Mouse (Mus musculus): ENCODE results near the gene Hddc3. TPM values are rescaled to one million over a fixed set of nuclear protein-coding genes. Genes with fewer than 3 reads are reported as not detected.

Hddc3 gene
- polyA plus RNA-seq, 1 experiment = 7.2 TPM

- Histone ChIP-seq H3K36me3 (ENCODE audit: control insufficient read depth, insufficient read depth, low read length) (peaks cover 8% of the 10 kb centered on the region; the same call in 1 of the 2 replicates), H3K4me3 (ENCODE audit: low read depth, low read length) (no peak overlapping the region), H3K27ac (ENCODE audit: insufficient read depth, low read depth, low read length) (no peak overlapping the region), H3K4me1 (ENCODE audit: control insufficient read depth, insufficient read depth, insufficient read length, low read length) (no peaks in the 10 kb centered on the region), H3K27me3 (ENCODE audit: control insufficient read depth, insufficient read depth, low read length) (no peaks in the 10 kb centered on the region)
- TF ChIP-seq POLR2A (IDR thresholded peaks at IDR 0.05; ENCODE audit: low read depth, low read length) = no peak
- no peak for TF ChIP-seq CTCF (IDR thresholded peaks at IDR 0.05; ENCODE audit: extremely low read depth, insufficient read length, insufficient replicate concordance, low read depth, low read length)
- 86% methylated on average over 13 of the region's 13 CpGs for WGBS
Measured at GRCm38 (mm10) chr7:80356351-80356750, 13.4 kb downstream of the Hddc3 start.

GRCm38 (mm10) chr7:80357156-80357555 lies 14.3 kb downstream of the Hddc3 start:
- WGBS = 85% methylated on average over 8 of the region's 8 CpGs
- Histone ChIP-seq H3K4me1 (ENCODE audit: control insufficient read depth, insufficient read depth, insufficient read length, low read length) (no peaks in the 10 kb centered on the region), H3K27ac (ENCODE audit: insufficient read depth, low read depth, low read length) (no peak overlapping the region), H3K36me3 (ENCODE audit: control insufficient read depth, insufficient read depth, low read length) (peaks cover 8% of the 10 kb centered on the region; the same call in 1 of the 2 replicates), H3K4me3 (ENCODE audit: low read depth, low read length) (no peak overlapping the region), H3K27me3 (ENCODE audit: control insufficient read depth, insufficient read depth, low read length) (no peaks in the 10 kb centered on the region)
- TF ChIP-seq POLR2A (IDR thresholded peaks at IDR 0.05; ENCODE audit: low read depth, low read length) (no peak), CTCF (IDR thresholded peaks at IDR 0.05; ENCODE audit: extremely low read depth, insufficient read length, insufficient replicate concordance, low read depth, low read length) (no peak)

GRCm38 (mm10) chr7:80358039-80358438 lies 15.1 kb downstream of the Hddc3 start:
- no peaks in the 10 kb centered on the region for H3K4me1 ChIP-seq (ENCODE audit: control insufficient read depth, insufficient read depth, insufficient read length, low read length)
- H3K4me3 ChIP-seq (ENCODE audit: low read depth, low read length) = no peak overlapping the region
- peaks cover 8% of the 10 kb centered on the region; the same call in 1 of the 2 replicates for H3K36me3 ChIP-seq (ENCODE audit: control insufficient read depth, insufficient read depth, low read length)
- H3K27me3 ChIP-seq (ENCODE audit: control insufficient read depth, insufficient read depth, low read length) = no peaks in the 10 kb centered on the region
- WGBS = 69% methylated on average over 4 of the region's 4 CpGs
- TF ChIP-seq POLR2A (IDR thresholded peaks at IDR 0.05; ENCODE audit: low read depth, low read length) (no peak), CTCF (IDR thresholded peaks at IDR 0.05; ENCODE audit: extremely low read depth, insufficient read length, insufficient replicate concordance, low read depth, low read length) (no peak)
- no peak overlapping the region for H3K27ac ChIP-seq (ENCODE audit: insufficient read depth, low read depth, low read length)

GRCm38 (mm10) chr7:80360435-80360834 lies 17.5 kb downstream of the Hddc3 start:
- 34% methylated on average over 3 of the region's 3 CpGs for WGBS
- no peaks in the 10 kb centered on the region for H3K27me3 ChIP-seq (ENCODE audit: control insufficient read depth, insufficient read depth, low read length)
- H3K27ac ChIP-seq (ENCODE audit: insufficient read depth, low read depth, low read length) = no peak overlapping the region
- H3K4me3 ChIP-seq (ENCODE audit: low read depth, low read length) = no peak overlapping the region
- H3K36me3 ChIP-seq (ENCODE audit: control insufficient read depth, insufficient read depth, low read length) = peaks cover 14% of the 10 kb centered on the region
- no peaks in the 10 kb centered on the region for H3K4me1 ChIP-seq (ENCODE audit: control insufficient read depth, insufficient read depth, insufficient read length, low read length)
- TF ChIP-seq CTCF (IDR thresholded peaks at IDR 0.05; ENCODE audit: extremely low read depth, insufficient read length, insufficient replicate concordance, low read depth, low read length) (no peak), POLR2A (IDR thresholded peaks at IDR 0.05; ENCODE audit: low read depth, low read length) (no peak)

- peaks cover 3% of the 10 kb centered on the region; the same call in 1 of the 2 replicates for H3K4me1 ChIP-seq (ENCODE audit: control insufficient read depth, insufficient read depth, insufficient read length, low read length)
Measured at GRCm38 (mm10) chr7:80365759-80366158, 22.9 kb downstream of the Hddc3 start.

GRCm38 (mm10) chr7:80367232-80367631 lies 24.3 kb downstream of the Hddc3 start:
- 95% methylated on average over 7 of the region's 7 CpGs for WGBS
- no peaks in the 10 kb centered on the region for H3K27me3 ChIP-seq (ENCODE audit: control insufficient read depth, insufficient read depth, low read length)
- peaks cover 11% of the 10 kb centered on the region for H3K36me3 ChIP-seq (ENCODE audit: control insufficient read depth, insufficient read depth, low read length)
- no peak for TF ChIP-seq CTCF (IDR thresholded peaks at IDR 0.05; ENCODE audit: extremely low read depth, insufficient read length, insufficient replicate concordance, low read depth, low read length)
- TF ChIP-seq POLR2A (IDR thresholded peaks at IDR 0.05; ENCODE audit: low read depth, low read length) = no peak
- H3K4me1 ChIP-seq (ENCODE audit: control insufficient read depth, insufficient read depth, insufficient read length, low read length) = peaks cover 3% of the 10 kb centered on the region; the same call in 1 of the 2 replicates
- no peak overlapping the region for H3K27ac ChIP-seq (ENCODE audit: insufficient read depth, low read depth, low read length)
- no peak overlapping the region for H3K4me3 ChIP-seq (ENCODE audit: low read depth, low read length)

More at GRCm38 (mm10) chr7:80365759-80366158, 22.9 kb downstream of the Hddc3 start:
- TF ChIP-seq CTCF (IDR thresholded peaks at IDR 0.05; ENCODE audit: extremely low read depth, insufficient read length, insufficient replicate concordance, low read depth, low read length) (no peak), POLR2A (IDR thresholded peaks at IDR 0.05; ENCODE audit: low read depth, low read length) (no peak)
- Histone ChIP-seq H3K27me3 (ENCODE audit: control insufficient read depth, insufficient read depth, low read length) (no peaks in the 10 kb centered on the region), H3K4me3 (ENCODE audit: low read depth, low read length) (no peak overlapping the region), H3K27ac (ENCODE audit: insufficient read depth, low read depth, low read length) (no peak overlapping the region), H3K36me3 (ENCODE audit: control insufficient read depth, insufficient read depth, low read length) (peaks cover 12% of the 10 kb centered on the region)
- 84% methylated on average over 2 of the region's 2 CpGs for WGBS

- no peak for TF ChIP-seq CTCF (IDR thresholded peaks at IDR 0.05; ENCODE audit: extremely low read depth, insufficient read length, insufficient replicate concordance, low read depth, low read length)
- no peak for TF ChIP-seq POLR2A (IDR thresholded peaks at IDR 0.05; ENCODE audit: low read depth, low read length)
- WGBS = 85% methylated on average over 9 of the region's 9 CpGs
- peaks cover 11% of the 10 kb centered on the region for H3K36me3 ChIP-seq (ENCODE audit: control insufficient read depth, insufficient read depth, low read length)
- no peak overlapping the region for H3K27ac ChIP-seq (ENCODE audit: insufficient read depth, low read depth, low read length)
- no peak overlapping the region for H3K4me3 ChIP-seq (ENCODE audit: low read depth, low read length)
- H3K4me1 ChIP-seq (ENCODE audit: control insufficient read depth, insufficient read depth, insufficient read length, low read length) = peaks cover 3% of the 10 kb centered on the region; the same call in 1 of the 2 replicates
- no peaks in the 10 kb centered on the region for H3K27me3 ChIP-seq (ENCODE audit: control insufficient read depth, insufficient read depth, low read length)
Measured at GRCm38 (mm10) chr7:80368009-80368408, 25.1 kb downstream of the Hddc3 start.

Measured in small intestine, adult 2 months (tissue).